Mouse (Mus musculus) regulatory T cell (primary cell): ENCODE data around the gene Pum2.
"Not testable (repeated sequence)": the region's sequence is repeated elsewhere in the genome, so short reads cannot be mapped to it uniquely, and the experiment has no call there.

Experiments used
- in situ Hi-C: fragments of 300-600 bp; cut with MboI, MseI; formaldehyde crosslinking; loops from one replicate; pipeline ENCODE4 v1.15.1; 2025; ENCODE audit warnings: high pct_unique_total_duplicates

Gene Pum2

DNA sequence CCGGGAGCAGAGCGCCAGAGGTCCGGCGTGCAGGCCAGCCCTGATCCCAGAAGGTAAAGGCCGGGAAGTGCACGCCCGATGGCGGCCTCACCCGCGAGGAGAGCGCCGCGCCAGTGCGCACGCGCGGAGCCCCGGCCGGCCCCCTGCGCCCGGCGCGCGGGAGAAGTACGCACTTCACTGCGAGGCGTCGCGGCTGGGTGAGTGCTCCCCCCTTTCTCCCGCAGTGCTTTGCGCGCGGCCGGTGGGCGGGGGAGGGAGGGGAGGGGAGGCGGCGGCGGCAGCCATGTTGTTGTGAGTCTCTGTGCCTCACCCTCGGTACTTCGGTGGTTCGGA lies at the start of gene Pum2:
Gene Pum2 (plus strand): TSS at position 161 of the 333 bp plus-strand sequence.
- in situ Hi-C loops = no loop called here

DNA sequence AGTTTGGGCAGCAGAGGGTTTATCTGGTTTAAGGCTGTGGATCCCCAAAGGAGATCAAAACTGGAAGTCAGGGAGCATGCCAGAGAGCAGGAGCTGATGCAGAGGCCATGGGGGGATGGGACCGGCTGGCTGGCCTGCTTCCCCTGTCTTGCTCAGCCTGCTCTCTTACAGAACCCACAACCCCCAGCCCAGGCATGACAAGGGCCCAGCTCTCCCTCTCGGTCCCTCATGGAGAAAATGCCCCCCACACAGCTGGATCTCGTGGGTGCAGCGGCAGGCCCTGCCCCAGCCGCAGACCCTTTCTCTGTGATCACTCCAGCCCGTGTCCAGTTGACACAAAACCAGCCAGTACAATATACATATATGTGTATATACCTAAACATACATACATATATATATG lies 44.4 kb upstream of the Pum2 start:
- in situ Hi-C loops = no loop called here

DNA sequence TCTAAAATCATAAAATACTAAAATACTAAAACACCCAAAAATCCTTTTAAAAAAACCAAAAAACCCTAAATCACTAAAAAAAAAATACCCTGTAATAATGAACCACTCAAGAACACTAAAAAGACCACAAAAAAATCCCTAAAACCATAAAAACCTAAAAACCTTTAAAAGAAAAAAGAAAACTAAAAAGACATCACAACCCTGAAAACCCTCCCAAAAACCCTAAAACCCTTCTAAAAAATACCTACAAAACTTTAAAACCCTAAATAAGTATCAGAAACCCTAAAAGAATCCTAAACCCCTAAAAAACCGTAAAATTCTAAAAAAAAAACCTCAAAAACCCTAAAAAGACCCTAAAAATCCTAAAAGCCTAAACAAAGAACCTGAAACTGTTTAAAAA lies 42.2 kb upstream of the Pum2 start:
- in situ Hi-C loops = no loop called here

DNA sequence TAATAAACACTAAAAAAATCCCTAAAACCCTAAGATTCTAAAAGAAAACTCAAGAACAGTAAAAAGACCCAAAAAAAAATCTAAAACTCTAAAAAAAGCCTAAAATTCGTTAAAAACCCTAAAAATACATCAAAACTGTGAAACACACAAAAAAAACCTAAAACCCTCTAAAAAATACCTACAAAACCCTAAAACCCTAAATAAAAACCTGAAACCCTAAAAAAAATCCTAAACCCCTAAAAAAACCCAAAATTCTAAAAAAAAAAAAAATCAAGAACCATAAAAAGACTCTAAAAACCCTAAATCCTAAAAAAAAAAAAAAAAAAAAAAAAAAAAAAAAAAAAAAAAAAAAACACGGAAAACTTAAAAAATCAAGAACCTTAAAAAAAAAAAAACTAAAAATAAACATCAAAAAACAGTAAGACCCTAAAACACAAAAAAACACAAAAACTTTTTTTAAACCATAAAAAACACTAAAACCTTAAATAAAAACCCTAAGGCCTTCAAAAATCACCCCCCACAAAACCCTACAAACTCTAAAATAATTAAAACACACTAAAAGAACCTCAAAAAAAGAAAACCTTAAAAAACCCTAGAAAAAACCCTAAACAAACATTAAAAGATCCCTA lies 41.1 kb upstream of the Pum2 start:
- in situ Hi-C loops = no loop called here

DNA sequence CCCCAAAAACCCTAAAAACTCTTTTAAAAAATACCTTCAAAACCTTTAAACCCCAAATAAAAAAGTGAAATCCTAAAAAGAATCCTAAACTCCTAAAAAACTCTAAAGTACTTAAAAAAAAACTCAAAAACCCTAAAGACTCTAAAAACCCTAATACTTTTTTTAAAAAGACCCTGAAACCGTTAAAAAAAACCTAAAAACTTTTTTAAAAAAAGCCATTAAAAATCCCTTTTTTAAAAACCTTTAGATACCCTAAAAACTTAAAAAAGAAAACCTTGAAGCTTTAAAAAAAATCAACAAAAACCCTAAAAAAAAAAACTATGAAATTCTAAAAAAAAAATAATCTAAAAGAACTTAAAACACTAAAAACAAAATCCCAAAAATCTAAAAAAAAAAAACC lies 39.6 kb upstream of the Pum2 start:
- in situ Hi-C loops = no loop called here

DNA sequence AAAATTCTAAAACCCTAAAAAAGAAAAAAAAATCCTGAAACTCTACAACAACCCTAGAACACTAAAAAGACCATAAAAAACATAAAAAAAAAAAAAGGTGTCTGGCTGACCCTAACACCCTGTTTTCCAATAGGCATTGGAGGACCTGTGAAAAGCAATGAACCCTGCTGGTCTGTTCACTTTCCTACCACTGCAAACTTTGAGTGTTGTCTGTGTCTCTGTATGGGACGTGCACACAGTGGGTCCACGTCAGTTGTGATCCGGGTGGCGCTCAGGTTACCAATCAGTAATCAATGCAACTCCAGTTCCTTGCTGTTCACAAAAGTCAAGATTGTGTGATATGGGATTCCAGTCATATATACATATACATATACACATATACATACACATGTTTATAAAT lies 38.4 kb upstream of the Pum2 start:
- in situ Hi-C loops = no loop called here

DNA sequence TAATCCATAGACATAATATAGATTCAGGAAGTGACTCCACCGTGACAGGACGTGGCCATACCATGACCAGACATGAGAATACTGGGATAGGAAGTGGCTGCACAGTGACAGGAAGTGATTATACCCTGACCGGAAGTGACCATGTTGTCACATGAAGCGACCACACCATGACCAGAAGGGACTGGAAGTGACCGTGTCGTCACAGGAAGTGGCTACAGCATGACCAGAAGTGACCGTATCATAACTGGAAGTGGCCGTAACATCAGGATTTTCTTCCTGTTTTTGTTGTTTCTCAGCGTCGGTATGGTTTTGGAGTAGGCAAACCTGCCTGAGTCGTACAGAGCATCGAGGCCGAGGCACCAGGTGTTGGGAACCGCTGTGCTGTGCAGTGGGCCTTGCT lies 37.0 kb upstream of the Pum2 start:
- in situ Hi-C loops = no loop called here

DNA sequence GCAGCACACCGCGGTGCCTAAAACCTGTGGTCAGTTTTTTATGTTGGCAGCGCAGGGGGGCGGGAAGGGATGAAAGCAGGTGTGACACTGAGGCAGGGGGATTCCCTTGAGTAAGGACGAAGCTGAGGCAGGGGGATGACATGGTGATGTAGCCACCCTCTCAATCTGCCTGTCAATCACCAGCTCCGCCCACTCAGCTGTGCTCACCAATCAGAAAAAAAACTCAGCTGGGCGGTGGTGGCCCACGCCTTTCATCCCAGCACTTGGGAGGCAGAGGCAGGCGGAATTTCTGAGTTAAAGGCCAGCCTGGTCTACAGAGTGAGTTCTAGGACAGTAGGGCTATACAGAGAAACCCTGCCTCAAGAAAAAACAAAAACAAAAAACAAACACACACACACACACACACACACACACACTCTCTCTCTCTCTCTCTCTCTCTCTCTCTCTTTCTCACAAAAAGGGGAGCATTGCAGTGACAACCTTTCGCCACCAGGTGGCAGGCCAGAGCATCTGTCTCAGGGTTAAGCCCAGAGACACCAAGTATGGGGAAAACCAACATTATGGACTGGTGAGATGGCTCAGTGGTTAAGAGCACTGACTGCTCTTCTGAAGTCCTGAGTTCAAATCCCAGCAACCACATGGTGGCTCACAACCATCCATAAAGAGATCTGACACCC lies 35.4 kb upstream of the Pum2 start:
- in situ Hi-C loops = not testable (repeated sequence)

DNA sequence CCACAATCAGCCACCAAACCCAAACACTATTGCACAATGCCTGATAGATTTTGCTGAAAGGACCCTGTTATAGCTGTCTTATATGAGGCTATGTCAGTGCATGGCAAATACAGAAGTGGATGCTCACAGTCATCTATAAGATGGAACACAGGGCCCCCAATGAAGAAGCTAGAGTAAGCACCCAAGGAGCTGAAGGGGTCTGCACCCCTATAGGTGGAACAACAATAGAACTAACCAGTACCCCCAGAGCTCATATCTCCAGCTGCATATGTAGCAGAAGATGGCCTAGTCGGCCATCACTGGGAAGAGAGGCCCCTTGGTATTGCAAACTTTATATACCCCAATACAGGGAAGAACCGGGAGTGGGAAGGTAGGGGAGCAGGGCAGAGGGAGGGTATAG lies 33.7 kb upstream of the Pum2 start:
- in situ Hi-C loops = loop anchor here (5.0 kb wide), 1 partner anchor 37 kb away; no protein-coding TSS in a partner anchor

DNA sequence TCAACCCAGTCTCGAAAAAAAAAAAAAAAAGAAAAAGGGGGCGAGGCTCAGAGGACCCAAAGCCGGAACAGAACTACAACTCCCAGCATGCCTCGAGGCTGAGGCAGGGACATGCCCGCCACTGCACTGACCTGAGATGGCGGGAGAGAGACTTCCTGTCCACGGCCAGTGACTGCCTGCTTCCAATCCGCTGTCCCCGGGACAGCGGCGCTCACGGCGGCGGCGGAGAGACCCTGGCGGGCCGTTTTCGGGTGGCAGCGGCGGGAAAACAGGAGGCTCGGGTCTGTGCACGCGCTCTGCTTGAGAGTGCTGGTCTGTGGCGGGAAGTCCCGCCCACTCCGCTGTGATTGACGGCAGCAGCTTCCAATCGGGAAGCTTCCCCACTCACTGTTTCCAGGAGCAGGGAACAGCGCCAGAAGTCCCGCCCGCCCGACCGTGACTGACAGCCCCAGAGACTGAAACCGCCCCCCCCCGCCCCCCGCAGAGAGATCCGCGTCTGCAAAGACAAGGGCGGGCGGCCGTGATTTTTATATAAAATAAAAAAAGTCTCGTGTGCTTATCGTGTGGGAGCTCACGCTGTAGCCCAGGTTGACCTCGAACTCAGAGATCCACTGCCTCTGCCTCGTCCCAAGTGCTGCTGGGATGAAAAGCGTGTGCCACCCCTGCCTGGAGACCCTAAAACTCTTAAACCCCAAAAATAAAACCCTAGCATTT lies 33.1 kb upstream of the Pum2 start:
- in situ Hi-C loops = loop anchor here (5.0 kb wide), 1 partner anchor 36 kb away; no protein-coding TSS in a partner anchor

DNA sequence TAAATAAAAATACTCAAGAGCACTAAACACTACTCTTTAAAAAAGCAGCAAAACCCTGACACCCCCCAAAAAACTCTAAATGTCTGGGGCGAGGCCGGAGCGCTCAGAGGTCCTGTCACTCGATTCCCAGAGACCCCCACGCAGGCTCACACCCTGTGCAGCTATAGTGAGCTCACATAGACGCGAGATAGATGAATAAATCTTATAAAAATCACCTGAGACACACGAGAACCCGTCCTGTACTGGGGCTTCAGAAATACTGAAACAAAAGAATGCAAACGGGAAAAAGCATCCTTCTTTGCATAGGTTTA lies 32.6 kb upstream of the Pum2 start:
- in situ Hi-C loops = loop anchor here (5.0 kb wide), 1 partner anchor 36 kb away; no protein-coding TSS in a partner anchor

DNA sequence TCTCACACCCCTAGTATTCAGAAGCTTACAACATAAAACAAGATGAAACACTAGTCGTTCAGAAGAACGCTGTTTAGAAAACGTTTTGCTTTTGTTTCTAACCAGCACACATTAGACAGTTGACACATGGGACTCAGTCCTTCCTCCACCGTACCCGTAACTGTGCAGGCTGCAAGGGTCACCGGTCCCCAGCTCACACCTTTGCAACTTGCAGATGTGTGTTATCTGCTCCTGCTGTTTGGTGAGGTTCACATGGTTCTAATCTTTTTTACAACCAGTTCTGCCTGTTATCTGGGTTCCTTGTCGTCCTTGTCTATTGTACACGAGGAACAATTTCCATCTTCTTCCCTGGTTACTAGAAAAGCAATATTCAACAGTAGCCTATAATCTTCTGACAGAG lies 25.7 kb upstream of the Pum2 start:
- in situ Hi-C loops = not testable (repeated sequence)

DNA sequence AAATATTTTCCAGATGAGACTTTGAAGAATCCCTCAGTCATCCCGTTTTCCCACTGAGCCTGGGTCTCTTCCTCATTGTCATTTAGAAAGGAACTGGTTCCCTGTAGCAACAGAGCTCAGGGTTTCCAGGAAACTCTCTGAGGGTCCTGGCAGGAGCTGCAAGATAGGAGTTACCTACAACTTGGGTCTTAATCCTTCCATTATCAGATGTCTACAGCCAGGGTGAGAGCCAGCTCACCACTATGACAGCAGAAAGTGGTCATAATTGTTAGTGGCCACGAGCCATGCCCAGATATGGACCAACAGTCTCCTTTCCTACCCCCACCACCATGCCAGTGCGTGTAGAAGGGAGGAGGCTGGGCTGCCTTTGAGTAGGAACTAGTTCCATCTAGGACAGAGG lies 23.9 kb upstream of the Pum2 start:
- in situ Hi-C loops = not testable (repeated sequence)

DNA sequence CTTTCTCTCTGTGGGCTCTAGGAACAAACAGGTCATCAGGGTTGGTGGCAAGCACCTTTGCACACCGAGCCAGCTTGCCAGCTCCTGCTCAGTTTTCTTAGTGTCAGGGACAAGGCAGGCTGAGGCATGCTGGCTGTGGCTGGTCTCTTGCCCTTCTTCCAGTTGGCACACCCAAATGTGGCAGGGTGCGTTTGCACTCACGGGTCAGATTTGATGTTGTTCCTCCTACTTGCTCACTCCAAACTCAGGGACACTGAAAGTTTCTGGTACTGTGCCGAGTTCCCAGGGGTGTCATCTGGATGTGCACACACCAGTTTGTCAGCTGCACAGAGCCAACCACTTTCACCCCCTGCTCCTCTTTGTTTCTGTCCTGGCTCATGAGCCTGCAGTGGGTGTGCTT lies 17.3 kb upstream of the Pum2 start:
- in situ Hi-C loops = no loop called here

DNA sequence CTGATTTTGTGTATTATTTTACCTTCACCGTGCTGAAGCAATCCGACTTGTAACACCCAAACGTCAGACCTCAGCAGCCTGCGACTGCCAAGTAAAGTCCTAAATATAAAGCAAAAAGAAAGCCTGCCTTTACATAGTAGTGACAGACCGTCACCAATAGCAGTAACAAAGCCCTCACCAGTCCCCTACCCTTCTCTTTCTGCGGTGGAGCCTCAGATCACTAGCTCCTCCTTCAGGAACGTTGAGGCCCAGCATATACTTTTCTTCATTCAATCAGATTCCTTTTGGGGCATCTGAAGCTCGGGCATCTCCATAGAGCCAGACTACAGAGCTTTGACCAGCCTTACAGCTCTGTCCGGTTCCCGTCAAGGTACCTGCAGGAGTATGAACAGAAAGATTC lies 16.8 kb upstream of the Pum2 start:
- in situ Hi-C loops = no loop called here

DNA sequence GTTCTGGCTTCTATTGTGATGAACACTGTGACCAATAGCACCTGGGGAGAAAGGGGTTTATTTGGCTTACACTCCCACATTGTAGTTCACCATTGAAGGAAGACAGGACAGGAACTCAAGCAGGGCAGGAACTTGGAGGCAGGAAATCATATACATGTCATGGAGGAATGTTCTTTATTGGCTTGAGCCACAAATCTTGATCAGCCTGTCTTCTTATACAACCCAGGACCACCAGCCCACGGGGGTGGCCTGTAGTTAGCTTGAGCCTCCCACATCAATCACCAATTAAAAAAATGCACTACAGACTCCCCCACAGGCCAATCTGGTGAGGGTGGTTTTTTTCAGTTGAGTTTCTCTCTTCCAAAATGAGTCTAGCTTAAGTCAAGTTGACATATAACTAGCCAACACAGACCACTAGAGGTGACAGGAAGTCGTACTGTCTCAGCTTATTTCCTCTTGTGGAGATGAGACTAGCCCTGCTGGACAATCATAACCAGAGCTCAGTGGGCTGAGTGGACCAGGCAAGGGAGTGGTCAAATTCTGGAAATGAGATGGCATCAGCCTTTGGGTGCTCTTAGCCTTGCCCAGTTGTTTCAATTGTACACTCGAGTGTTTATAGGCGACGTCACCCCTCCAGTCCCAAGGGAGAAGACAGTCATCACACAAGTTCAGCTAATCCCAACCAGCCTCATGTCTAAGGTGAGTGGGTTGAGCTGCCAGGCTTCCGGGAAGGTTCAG lies 16.1 kb upstream of the Pum2 start:
- in situ Hi-C loops = no loop called here

DNA sequence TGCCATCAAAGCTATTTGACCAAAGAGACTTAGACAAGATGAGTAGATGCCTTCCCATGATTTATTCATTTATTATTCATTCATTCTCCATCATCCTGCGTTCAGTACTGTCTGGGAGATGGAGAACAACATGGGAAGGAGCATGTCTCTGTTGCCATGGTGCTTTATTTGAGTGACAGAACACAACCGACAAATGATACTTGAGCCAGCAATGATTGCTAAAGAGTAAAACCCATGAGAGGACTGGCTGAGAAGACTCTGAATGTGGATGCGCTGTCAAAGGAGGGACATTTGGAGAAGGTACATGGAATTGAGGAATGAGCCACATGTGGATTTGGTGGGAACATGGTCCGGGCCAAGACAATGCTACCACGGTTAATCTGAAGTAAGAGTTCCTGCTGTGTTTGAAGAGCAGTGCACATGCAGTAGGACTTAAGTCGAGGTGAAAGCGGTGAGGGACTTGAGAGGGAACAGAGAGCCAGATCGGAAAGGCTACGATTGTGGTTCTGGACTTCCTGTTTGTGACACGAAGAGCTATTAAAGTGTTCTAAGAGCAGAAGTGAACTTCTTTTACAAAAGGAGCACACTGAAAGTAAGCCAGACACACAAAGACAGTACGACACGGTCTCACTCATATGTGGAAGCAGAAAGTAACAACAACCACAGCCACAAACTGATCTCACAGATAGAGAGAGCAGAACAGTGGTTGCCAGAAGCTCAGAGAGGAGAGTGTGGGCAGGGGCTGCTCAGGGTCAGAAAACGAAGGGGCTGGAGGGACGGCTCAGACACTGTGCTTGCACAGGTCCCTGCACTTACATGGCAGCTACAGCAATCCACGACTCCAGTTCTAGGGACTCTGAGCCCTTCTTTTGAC lies 14.3 kb upstream of the Pum2 start:
- in situ Hi-C loops = no loop called here

DNA sequence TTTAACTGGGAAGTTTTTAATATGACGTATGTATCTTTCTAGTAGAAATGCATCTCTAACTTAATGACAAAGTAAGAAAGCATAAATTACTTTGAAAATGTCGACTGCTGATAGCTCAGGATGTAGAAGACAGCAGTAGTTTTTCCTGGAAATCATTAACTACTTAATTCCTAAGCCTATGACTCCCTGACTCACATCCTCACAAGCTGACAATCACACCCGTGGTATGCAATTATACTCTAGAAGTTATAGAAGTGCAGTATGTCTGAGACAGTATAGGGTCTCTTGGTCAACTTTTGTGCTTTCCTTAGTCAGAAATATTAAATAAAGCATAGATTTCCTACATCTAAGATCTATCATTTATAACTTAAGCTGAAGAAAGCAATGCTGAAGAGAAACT lies 12.2 kb upstream of the Pum2 start:
- in situ Hi-C loops = no loop called here

DNA sequence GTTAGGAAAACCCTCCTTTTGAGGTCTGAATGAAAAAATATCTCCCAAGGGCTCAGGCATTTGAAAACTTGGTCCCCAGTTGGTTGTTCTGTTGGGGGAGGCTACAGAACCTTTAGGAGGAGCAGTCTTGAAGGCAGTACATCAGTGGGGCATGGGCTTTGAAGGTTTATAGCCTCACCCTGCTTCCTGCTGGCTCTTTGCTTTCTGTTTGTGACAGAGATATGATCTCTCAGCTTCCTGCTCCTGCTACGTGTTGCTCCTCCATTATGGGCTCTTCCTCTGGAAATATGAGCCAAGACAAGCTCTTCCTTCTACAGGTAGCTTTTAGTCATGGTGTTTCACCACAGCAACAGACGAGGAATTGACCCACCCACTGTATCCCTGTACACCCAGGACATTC lies 11.8 kb upstream of the Pum2 start:
- in situ Hi-C loops = no loop called here

DNA sequence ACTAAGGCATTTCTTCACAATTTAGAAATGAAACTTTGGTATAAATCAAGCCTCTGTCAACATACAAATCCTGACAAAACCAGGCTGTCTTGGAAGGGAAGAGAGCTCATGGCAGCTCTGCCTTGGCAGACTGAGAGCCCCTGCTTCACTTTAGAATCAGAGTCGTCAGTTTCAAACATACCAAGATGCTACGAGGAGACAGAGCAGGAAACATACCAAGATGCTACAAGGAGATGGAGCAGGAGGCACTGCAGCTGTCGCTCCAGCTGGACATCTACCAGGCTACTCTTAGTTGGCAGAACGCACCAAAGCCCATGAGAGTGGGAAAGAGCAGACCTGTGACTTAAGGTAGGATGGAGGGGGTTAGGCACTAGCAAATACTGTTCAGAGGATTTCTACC lies 11.2 kb upstream of the Pum2 start:
- in situ Hi-C loops = no loop called here

DNA sequence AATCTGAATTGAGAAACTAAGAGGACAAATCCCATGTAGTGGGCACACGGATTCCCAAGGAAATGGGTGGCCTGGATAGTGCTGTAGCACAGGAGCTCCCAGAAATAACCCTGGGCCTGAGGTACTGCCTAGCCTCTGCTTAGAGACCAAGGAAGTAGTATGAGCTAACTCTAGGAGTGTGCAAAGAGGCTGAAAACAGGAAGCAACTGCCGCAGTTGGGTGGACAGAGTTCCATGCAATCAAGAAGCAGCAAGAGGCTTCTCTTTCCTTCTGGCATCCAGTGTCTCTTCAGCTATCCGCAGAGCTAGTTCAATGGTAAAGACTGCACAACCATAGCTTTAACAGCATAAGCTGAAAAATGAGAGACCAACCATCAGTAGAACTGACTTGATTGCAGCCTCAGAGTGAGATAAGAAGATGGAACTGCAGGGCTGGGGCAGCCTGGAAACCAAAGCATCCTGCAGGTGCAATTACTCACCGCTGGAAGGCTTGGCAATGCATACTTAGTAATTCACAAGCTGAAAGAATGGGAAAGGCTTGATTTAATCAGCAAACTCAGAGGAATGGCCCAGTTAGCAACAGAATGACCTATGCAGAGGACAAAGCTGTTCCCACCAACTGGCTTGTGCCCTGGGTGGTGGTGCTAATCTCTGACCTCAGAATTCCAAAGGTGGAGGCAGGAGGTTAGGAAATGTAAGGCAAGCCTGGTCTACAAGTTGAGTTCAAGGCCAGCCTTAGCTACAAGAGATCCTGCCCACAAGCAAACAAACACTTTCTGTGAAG lies 6.3 kb upstream of the Pum2 start:
- in situ Hi-C loops = no loop called here
